Comparison of ENCODE assay signal across 24 mouse cellular contexts in the genomic region with DNA sequence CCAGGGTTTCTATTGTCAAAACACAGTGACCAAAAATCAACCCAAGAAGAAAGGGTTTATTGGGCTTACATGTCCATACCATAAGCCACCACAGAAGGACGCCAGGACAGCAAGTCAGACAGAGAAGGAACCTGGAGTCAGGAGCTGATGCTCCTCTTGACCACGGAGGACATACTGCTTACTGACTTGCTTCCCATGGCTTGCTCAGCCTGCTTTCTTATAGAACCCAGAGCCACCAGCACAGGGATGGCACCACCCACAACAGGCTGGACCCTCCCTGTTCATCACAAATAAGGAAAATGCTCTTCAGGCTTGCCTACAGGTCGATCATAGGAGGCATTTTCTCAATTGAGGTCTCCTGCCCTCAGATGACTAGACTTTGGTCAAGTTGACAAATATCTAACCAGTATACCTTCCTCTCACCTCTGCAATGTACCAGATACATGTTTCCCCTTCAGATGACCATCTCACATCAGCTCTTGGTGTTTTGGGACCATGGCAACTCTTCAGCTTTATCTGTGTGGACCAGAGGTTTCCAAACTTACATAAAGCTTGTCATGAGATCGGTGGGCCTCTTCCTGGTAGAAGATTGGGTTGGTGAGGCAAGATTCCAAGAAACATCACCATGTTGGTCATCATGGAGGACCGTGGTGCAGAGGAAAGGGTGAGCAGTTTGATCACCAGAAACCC.
DNase-seq lines count a peak whose midpoint lies in the region; ATAC-seq and TF ChIP-seq lines count a peak whose summit lies in the region.
"Had no signal": no experiment of that assay in that cellular context is flagged by ENCODE, and none has a peak within 500 bp of the region (broad histone marks: within the 10 kb centered on the region; RNA-seq: fewer than 3 reads in every experiment).

No protein-coding gene starts in this region.

- peak; percentile 80 for DNase-seq in heart, adult 11 months
- DNase-seq in heart, postnatal 36 days: no peak
- DNase-seq in liver, embryonic 11.5 days (ENCODE audit: low spot score): no peak
- no peak for DNase-seq in liver
- peak; percentile 46 for DNase-seq in c-Kit-positive CD71-positive TER-119-negative erythroid progenitor cells, embryonic 14.5 days (ENCODE audit: low read depth)
- DNase-seq in liver, embryonic 14.5 days (ENCODE audit: low read depth in 3 of 3, low spot score in 3 of 3): peak in 1 of 3 experiments; percentile 51
- DNase-seq in layer of hippocampus, postnatal 14 days (ENCODE audit: low spot score in 2 of 2): no peak
- no peak for DNase-seq in yolk sac, embryonic 10.5 days (ENCODE audit: low spot score)
- DNase-seq: adrenal gland, postnatal 10 days; B cell, adult 2 months; cerebellum, adult 11-12 months; cerebellum, adult 8-10 months; cerebellum, postnatal 14 days; forebrain, postnatal 0 days; gastrocnemius, postnatal 36 days had no signal

- no peak for TF ChIP-seq EP300 in liver, embryonic 14.5 days (IDR thresholded peaks at IDR 0.05; ENCODE audit: low read depth)

- peak; percentile 44; the same call in 1 of the 2 replicates for ATAC-seq in liver, embryonic 11.5 days (replicated peaks; ENCODE audit: low FRiP score)
- peak; percentile 42; the same call in 1 of the 2 replicates for ATAC-seq in liver, embryonic 14.5 days (ENCODE audit: insufficient read depth)
- ATAC-seq: forebrain, embryonic 13.5 days; forebrain, postnatal 0 days; Patski had no signal

- H3K9ac ChIP-seq in liver, embryonic 11.5 days (ENCODE audit: low read depth, low read length): no peak overlapping the region
- H3K9ac ChIP-seq in liver, embryonic 14.5 days (replicated peaks): no peak overlapping the region
- H3K9ac ChIP-seq: forebrain, embryonic 13.5 days; forebrain, postnatal 0 days; heart, embryonic 12.5 days; heart, embryonic 15.5 days; hindbrain, embryonic 12.5 days; hindbrain, embryonic 15.5 days had no signal

- H3K9me3 ChIP-seq in liver, embryonic 11.5 days (ENCODE audit: control insufficient read depth, low read length): no peaks in the 10 kb centered on the region
- H3K9me3 ChIP-seq in liver, embryonic 14.5 days (ENCODE audit: control insufficient read depth, low read length): no peaks in the 10 kb centered on the region
- H3K9me3 ChIP-seq: forebrain, embryonic 10.5 days; forebrain, embryonic 13.5 days; G1E; heart, embryonic 12.5 days; heart, embryonic 15.5 days; hindbrain, embryonic 12.5 days; hindbrain, embryonic 15.5 days had no signal

- H3K4me3 ChIP-seq in liver, embryonic 11.5 days (ENCODE audit: low read depth, low read length): no peak overlapping the region
- H3K4me3 ChIP-seq in liver, embryonic 14.5 days (ENCODE audit: insufficient read depth in 1 of 2, low read depth in 2 of 2, low read length in 2 of 2): no peak overlapping the region
- H3K4me3 ChIP-seq: forebrain, embryonic 10.5 days; forebrain, embryonic 13.5 days; heart, embryonic 12.5 days; heart, embryonic 15.5 days; hindbrain, embryonic 12.5 days; hindbrain, embryonic 15.5 days had no signal

- no peak for TF ChIP-seq CTCF in liver, embryonic 14.5 days (IDR thresholded peaks at IDR 0.05; ENCODE audit: low read depth)

- peaks cover 15% of the 10 kb centered on the region for H3K4me1 ChIP-seq in liver, embryonic 11.5 days (replicated peaks; ENCODE audit: control insufficient read depth, insufficient read depth, low read length)
- H3K4me1 ChIP-seq in liver, embryonic 14.5 days (replicated peaks; ENCODE audit: control insufficient read depth in 2 of 2, insufficient read depth in 2 of 2, low read length in 1 of 2): peaks cover 0 to 30% of the 10 kb centered on the region in 2 experiments; a peak in 3 of 4 replicates
- H3K4me1 ChIP-seq: forebrain, embryonic 13.5 days; hindbrain, embryonic 12.5 days; hindbrain, embryonic 15.5 days had no signal

- H3K27ac ChIP-seq in liver, embryonic 11.5 days (ENCODE audit: low read depth, low read length): no peak overlapping the region
- no peak overlapping the region for H3K27ac ChIP-seq in liver, embryonic 14.5 days
- H3K27ac ChIP-seq: forebrain, embryonic 13.5 days; hindbrain, embryonic 12.5 days; hindbrain, embryonic 15.5 days had no signal

- no peaks in the 10 kb centered on the region for H3K36me3 ChIP-seq in liver, embryonic 11.5 days (ENCODE audit: control insufficient read depth, insufficient read depth, low read length)
- no peaks in the 10 kb centered on the region for H3K36me3 ChIP-seq in liver, embryonic 14.5 days (replicated peaks; ENCODE audit: control insufficient read depth, insufficient read depth, low read depth)
- H3K36me3 ChIP-seq: forebrain, embryonic 10.5 days; G1E; heart, embryonic 12.5 days; heart, embryonic 15.5 days; hindbrain, embryonic 12.5 days; hindbrain, embryonic 15.5 days had no signal

- intact Hi-C loops in heart, postnatal 36 days (cut with DNase I): no loop called here

- H3K4me2 ChIP-seq in liver, embryonic 11.5 days: no peak overlapping the region
- H3K4me2 ChIP-seq in liver, embryonic 14.5 days (ENCODE audit: low read depth): no peak overlapping the region
- H3K4me2 ChIP-seq: forebrain, embryonic 13.5 days; hindbrain, embryonic 12.5 days; hindbrain, embryonic 15.5 days had no signal

- 67% methylated on average over 5 of the region's 5 CpGs for WGBS in liver, embryonic 11.5 days
- 48% methylated on average over 5 of the region's 5 CpGs for WGBS in liver, embryonic 14.5 days (ENCODE audit: insufficient replicate concordance)

- no peaks in the 10 kb centered on the region for H3K27me3 ChIP-seq in liver, embryonic 11.5 days (replicated peaks; ENCODE audit: control insufficient read depth, insufficient read depth, low read length)
- H3K27me3 ChIP-seq in liver, embryonic 14.5 days (ENCODE audit: control insufficient read depth, insufficient read depth, low read length): no peaks in the 10 kb centered on the region
- H3K27me3 ChIP-seq: CH12.LX; forebrain, embryonic 13.5 days; heart, embryonic 12.5 days; heart, embryonic 15.5 days; hindbrain, embryonic 12.5 days; hindbrain, embryonic 15.5 days; Patski had no signal

Comparison
In these comparisons a context has a peak if more than half of its experiments do, and no peak if none do; other contexts are left out.
1. DNase-seq: peak in heart, adult 11 months (single experiment) and c-Kit-positive CD71-positive TER-119-negative erythroid progenitor cells, embryonic 14.5 days (single experiment); none in heart, postnatal 36 days (0 of 2), liver, embryonic 11.5 days (single experiment), liver (single experiment), layer of hippocampus, postnatal 14 days (0 of 2) and yolk sac, embryonic 10.5 days (single experiment).